Mouse (Mus musculus) ZHBTc4 (cell line): ENCODE data around the gene Egf.

Experiments
- DNase-seq: peaks from one replicate; pipeline ENCODE4 v3.0.0-alpha.2; 2011; ENCODE audit warnings: low read depth, low spot score

The Egf gene

DNA sequence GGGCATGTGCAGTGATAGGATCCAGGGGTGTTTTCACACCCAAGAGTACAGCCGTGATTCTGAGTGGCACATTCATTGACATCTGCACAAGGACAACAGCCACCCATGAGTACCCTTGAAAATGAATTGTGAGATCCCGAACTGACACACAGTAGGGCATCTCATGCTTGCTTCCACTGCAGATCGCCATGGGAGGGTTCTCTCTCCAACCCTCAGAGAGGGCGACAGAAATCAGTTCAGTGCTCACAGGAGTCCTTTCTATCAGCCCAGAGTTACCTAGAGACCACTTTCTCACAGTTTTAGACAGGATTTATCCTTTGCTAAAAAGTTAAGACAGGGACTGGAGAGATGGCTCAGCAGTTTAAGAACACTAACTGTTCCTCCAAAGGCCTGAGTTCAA lies 31.8 kb downstream of the Egf start:
- DNase-seq = no peak

DNA sequence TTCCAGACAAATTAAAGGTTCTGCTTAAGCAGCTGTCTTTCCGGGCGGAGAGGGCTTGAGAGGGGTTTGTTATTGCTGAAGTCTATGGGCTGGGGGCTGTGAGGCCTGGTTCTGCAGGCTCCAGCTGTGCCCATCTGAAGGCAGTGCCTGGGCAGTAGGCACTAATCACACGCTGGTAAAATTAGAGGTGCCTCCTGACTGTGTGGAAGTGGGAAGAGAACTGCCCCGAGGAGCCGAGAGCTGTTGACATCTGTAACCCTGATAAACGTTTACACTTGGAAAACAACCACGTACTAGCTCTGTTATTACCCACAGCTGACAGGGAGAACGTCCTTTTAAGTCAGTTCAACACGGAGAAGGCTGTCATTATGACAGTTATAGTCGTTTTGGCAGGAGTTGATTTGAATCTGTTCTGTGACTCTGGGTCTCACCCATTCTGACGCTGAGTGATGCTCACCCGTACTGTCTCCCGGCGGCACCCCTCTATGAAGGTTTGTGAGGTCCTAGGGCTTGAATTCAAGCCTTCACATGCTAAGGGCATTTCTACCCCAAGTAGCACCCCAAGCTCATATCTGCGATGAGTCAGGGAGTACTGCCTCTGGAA lies 40.5 kb downstream of the Egf start:
- no peak for DNase-seq

DNA sequence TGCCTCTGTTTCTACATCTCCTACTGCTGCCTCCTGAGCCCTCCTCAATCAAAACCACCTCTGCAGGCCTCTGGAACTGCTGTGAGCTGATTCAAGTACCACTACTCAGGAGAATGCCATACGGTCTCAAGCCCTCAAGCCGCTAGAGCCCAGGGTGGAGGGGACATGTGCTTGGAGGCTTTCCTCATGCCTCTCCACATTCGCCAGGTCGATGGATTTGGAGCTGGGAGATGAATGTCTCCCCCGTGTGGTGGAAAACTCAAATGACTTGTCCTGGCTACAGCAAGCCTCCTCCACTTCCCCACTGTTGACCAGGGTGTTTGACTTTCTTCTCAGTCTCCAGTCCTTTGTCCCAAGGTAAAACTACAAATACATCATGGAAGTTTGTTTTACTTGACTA lies 47.0 kb downstream of the Egf start:
- DNase-seq = peak; percentile 79

DNA sequence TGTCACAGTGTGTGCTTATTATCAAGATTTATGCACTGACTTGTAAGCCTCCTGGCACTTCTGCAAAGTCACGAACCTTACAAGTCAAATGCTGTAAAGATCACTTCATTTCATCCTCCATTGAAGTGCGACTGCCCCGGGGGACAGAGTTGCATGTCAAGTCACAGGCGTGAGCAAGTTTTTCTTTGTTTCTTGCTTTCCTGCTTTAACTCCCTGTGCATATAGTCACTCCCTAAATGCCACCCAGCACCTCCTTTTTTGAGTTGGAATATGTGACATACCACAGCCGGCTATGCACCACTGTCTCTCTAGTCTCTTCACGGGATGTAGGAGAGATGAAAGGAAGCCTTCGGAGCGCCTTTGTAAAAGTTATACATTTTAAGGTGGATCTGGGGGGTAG lies 56.2 kb downstream of the Egf start:
- DNase-seq = no peak

DNA sequence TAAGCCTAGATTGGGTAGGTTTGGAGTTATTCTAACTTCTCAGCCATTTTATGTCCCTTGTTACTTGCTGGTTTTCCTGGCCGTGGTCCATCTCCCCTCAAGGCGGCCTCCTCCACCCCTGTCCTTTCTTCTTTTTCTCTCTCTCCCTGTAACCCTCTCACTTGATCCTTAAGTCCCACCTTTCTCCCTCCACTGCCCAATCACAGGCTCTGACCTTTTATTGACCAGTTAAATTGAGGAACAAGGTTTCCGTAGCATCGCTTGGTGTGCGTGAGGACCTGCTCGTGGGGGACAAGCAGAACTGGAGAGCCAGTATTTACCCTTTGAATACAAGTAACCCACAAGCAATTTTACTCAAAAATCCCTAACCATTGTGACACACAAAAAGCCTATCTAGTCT lies 56.8 kb downstream of the Egf start:
- DNase-seq = no peak

DNA sequence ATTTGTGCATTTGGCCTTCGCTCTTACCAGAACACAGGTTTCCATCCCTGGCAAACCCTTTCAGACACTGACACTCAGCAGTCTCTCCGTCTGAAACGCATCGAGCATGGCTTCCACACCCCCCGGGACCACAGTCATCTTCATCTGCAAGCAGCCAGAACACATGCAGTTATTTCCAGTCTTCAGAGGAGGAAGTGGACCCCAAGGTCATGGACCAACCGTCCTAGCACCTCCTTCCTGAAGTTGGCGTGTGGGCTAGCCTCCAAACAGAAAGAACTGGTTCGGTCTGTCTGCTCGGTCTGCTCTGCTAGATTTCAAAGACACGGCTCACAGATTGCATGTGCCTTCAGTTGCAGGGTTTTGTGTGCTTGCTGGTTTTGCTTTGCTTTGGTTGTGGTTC lies 57.4 kb downstream of the Egf start:
- no peak for DNase-seq

DNA sequence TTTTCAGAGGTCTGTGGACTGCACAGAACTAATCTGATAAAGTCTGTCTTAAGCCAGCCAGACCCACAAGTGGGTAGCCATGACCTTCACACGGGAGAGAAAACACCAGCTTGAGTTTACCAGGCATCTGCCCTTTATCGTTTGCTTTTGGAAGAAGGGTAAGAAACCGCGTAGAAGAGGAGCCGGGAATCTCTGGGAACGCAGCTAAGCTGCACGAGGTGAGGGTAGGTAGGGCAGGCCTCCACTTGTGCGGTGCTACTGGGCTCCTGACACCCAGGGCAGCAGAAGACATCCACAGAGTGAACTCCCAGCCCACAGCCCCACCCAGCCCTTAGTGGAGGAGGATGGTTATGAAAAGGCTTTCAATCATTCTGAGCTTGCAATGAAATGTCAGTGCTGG lies 59.2 kb downstream of the Egf start:
- no peak for DNase-seq

DNA sequence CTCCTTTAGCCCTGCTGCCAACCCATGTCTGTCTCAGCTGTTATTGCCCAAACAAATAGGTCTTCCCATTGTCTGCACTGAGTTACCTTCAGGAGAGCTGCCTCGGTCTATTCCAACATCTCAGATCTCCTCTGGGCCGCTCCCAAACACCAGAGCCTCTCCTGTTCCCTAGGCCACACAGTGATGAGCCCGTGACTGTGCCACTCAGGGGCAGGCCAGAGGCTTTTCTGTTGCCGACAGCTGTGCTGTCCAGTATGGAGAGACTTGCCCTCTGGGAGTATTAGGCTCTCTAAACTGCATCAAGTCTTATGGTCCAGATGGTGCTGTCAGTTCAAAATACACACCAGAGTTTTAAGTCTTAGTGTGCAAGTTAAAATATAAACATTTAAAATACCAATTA lies 61.5 kb downstream of the Egf start:
- DNase-seq = no peak

DNA sequence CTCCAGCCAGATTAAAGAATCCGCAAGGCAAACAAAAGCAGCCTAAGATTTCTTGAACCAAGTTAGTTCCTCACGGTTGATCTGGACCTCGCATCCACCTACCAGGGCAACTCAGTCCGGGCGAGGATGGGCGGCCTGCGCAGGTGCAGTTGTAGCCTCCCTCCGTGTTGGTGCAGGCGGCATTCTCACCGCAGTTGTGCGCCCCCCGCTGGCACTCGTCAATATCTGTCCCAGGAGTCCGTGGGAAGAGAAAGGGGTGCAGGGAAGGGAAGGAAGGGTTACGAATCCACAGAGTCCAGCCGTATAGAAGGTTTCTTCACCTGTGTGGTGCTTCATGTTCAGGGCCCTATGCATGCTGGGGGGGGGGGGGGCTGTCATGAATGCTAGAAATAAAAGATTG lies 62.3 kb downstream of the Egf start:
- DNase-seq = peak; percentile 69

DNA sequence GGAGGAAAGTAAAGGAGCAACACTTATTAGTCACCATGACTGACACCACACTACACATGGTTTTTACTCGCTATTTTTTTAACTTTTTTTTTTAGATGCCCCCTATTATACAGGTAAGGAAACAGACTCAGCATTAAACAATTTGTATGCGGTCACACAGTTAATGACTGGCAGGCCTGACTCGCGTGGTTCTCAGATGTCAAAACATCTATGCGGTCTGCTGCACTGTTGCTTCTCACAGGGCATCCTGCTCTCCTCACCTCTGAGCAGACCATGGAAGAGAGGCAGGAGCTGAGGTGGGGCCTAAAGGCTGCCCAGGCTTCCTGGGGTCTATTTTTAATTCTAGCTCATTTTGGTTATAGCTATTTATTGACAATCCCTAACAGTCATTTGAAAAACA lies 67.7 kb downstream of the Egf start:
- no peak for DNase-seq

DNA sequence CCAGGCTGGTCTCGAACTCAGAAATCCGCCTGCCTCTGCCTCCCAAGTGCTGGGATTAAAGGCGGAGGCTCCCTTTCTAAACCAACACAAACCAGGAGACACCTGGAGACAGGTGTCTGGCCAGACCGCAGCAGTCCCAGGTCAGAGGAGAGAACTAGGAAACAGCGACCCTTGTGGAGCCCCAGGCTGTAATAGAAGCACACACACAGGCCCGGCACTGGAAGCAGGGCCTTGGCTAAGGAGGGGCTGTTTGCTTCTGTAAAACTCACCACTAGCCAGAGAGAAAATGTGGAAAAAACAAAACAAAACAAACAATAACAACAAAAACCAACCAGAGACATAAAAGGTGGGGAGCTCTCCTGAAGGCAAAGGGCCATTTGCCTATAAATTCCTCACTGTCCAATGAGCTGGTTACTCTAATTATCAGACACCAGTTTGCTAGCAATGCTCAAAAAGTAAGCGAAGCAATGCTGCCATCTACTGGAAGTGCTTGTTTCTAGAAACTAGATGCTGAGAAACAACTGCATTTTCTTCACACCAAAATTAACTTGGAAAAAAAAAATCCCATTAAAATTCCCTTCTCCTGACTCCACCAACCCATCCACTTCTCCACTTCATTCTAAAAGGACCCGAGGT lies 68.3 kb downstream of the Egf start:
- peak; percentile 80 for DNase-seq

DNA sequence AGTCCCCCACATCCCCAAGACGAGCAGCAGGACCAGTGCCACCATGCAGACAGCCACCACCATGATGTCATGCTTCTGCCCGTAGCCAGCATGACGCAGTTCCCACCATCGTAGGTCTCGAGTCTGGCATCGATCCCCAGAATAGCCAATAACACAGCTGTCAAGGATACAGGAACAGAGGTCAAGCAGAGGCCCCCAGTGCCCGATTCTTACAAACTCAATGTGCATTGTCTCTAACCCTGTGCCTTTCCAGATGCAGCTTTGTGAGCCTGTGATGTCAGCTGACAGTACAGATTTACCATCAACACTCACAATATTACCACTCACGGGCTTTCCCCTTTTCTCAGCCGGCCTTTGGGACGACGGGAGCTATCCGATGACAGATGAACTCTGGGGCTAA lies 68.9 kb downstream of the Egf start:
- no peak for DNase-seq

DNA sequence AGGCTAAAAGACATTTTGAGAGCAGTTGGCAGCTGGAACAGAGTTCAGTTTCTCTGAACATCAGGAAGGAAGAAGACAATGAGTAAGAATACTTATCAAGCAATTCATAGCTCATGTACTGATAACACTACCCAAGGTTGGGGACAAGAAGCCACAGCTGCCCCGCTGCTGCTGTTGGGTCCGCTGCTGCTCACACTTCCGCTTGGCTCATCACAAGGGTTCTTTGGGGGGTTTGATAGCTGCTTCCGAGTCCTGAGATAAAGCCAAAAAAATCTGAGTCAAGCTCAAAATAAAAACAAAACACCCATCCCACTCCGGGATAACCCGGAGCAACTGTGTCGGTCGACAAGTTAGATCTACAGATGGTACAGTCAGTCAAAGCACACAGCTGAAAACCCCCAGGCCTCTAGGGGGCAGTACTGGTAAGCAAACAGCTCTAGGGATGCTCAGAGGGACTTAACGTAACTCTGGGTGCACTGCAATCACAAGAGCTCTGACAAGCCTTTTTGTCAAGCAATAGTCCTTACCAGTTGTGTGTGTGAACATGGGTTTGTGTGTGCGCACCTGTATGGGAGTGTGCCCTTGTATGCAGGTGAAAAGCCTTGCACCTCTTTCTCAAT lies 71.9 kb downstream of the Egf start:
- peak; percentile 64 for DNase-seq

DNA sequence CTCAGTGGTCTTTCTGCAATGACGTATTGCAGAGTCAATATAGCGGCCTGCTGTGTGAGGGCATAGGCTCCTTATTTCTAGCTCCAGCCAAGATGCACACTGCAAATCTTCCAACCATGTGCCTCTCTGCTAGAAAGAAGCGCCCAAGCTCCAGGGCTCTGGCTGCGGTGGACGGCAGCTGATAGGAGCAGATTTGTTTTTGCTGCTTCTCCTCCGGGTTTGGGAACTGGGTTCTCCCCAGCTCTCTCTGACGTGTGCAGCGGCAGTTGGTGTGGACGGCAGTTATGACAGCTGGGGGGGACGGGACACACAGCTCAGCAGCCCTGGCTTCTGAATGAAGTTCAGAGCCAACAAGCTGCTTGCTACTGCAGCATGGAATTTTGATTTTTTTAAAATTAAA lies 72.7 kb downstream of the Egf start:
- DNase-seq = no peak

DNA sequence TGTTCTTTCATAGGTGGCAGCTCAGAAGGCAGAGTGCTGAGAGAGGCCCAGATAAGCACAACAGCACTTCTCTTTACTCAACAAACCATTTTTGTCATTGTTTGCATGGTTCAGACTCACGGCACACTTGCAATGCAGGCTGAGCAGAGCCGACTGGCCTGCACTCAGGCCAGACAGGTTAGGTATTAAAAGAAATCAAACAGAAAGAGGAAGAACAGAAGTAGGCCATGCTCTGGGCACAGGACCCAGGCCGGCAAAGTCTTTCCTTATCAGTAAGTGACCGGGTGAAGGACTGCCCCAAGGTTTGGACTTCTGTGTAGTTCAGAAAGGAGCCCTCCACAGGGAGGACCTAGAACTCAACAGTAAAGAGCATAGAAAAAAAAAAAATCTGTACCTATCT lies 73.3 kb downstream of the Egf start:
- DNase-seq = no peak

DNA sequence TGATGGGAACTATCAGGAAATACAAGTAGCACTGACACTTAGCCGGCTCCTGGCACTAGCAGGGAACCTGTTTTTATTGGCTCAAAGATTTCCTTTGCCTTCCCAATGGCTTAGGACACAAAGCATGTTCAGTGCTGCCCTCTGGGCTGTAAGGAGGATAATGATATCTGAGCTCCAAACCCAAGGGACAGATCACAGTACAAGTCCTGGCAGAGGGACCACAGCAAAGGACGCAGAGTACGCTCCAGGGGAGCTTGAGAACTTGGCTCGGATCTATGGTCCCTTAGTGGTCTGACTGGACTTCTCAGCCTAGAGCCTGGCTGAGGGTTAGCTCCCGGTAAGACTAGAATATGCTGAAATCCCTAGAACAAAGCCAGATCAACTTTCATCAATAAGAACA lies 74.9 kb downstream of the Egf start:
- no peak for DNase-seq

DNA sequence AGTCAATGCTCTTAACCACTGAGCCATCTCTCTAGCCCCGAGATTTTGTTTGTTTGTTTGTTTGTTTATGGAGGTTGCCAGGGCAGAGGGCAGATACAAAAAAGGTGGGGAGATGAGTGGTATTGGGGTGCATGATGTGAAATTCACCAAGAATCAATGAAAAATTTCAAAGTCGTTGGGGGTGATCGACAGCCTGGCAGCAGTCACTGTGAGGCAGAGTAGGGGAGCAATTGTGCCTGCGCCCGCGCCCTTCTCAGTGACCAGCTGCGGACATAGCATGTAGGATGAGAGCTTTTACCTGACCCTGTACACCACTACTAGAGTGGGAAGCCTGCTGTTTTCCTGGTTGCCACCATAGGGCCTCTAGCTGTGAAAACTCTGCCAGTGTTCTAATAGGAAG lies 79.2 kb downstream of the Egf start:
- DNase-seq = no peak

DNA sequence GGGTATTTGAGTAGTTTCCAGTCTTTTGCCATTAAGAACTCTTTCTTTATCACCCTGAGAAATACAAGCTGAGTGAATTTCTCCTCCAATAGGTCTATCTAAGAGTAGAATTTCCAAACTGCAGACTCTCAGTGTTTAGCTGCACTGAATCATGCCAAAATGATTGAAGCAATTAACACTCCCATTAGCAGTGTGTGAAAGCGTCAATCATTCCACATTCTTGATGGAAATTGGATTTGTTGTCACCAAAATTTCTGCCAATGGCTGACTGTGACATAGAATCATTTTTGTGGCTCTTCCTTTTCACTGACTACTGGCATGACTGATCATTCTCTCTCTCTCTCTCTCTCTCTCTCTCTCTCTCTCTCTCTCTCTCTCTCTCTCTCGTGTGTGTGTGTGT lies 91.2 kb downstream of the Egf start:
- no peak for DNase-seq

DNA sequence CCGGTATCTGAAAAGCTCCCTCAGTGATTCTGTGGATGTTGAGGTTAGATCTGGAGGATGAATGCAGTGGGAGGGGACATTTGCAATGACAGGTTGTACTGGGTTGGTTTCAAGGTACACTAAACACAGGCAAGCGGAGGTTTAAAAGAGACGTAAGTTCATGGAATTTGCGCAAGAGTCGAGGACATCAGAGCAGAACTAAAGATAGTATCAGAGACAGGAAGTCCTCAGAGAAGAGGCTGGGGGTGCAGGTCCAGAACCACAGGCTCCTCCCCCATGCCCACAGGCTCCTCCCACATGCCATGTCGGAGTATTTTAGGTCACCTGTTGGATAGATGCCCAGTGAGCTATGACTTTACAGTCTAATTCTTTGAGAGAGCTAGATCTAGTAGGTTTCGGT lies 96.3 kb downstream of the Egf start:
- DNase-seq = no peak

DNA sequence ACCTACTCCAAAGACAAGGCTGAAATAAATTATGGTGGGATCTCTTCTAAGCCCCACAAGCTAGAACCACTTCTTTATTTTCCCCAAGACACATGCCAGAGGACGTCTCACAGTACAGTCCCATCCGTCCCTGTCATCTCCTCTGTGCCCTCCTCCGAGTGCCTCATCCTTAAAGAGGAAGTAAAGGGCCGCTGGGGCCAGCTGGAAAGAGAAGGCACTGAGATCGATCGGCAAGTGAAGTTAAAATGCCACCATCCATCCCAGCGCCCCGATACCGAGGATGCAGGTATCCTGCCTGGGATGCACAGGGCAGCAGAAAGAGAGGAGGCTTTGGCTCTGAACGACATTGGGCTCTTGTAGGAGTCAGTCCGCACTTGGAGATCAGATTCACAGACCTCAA lies 97.3 kb downstream of the Egf start:
- DNase-seq = no peak

DNA sequence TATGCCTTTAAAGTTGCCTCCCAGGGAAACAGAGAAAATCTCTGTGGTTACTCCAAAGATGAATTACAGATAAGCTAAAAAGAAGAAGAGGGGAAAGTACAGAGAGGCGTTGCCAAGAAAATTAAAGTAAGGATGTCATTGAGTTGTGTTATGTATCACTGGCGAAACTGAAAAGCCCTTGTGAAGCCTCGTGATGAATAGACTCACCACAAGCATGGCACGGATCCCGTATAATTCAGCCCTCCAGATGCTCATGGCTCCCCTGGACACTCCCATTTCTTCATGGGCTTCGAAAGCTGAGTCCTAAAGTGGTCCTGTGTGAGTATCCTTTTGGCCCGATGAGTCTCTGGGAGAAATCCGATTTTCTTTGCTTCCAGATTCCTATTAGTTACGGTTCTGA lies 97.9 kb downstream of the Egf start:
- DNase-seq = no peak

DNA sequence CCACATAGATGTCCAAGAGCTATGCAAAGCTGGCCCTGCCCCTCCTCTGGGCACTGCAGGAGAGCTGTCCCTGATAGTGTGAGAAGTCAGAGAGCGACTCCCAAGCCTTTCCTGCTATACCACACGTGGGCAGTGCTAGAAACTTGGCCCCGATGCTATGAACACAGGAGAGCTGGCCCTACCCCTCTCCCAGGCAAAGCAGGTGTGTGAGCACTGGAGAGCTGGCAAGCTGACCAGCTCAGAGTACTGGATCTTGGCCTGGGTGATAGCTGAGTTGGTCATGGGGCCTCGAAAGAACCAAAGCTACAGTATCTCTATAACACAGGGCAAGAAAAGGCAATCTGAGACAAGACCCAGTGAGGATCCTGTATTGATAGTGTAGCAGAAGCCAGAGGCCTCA lies 98.6 kb downstream of the Egf start:
- no peak for DNase-seq

DNA sequence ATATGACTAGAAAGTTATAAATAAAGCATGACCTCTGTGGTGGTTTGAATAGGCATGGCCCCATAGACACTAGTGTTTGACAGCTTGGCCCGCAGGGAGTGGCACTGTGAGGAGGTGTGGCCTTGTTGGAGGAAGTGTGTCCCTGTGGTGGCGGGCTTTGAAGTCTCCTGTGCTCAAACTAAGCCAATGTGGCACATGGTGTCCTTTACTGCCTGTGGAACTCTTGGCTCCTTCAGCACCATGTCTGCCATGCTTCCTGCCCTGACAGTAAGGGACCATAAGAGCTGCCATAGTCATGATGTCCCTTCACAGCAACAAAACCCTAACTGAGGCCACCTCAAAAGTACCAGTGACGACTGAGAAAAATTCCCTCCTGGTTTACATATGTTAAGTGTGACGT lies 102.6 kb downstream of the Egf start:
- peak; percentile 35 for DNase-seq

DNA sequence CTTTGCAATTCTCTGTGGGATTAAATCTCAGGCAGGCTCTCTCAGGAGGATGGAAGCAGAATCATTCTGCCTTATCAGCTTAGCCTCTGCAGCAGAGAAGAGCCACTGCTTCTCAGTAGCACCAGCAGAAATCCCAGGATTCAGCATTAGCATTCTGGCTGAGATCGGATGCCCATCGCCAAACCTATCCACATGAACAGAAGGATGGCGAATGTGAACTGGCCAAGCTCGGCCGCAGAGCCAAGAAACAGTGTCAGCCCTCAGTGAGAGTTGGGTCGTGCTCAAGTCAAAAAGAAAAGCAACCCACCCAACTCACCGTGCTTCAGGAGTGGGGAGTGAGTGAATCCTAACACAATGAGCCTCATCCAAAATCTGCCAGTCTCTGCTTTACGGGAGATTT lies 103.4 kb downstream of the Egf start:
- DNase-seq = no peak
